Mouse (Mus musculus) neural tube, embryonic 14.5 days (tissue): ENCODE results near the gene Cgnl1. TPM values are rescaled to one million over a fixed set of nuclear protein-coding genes. Genes with fewer than 3 reads are reported as not detected.

ENCODE experiments used
- ATAC-seq: fragments of 200-750 bp; cut with Nextera tagmentation; 2 replicates; pipeline ENCODE4 v1.8.0; 2017; ENCODE audit warnings: low read depth, mild to moderate bottlenecking, moderate TSS enrichment, moderate library complexity
- H3K27ac ChIP-seq: fragments of 300-500 bp; sonication (generic); 2 replicates; pipeline ENCODE4 v1.5.1; 2014; ENCODE audit warnings: low read depth, mild to moderate bottlenecking, control low read depth, low read length, moderate library complexity, mixed read lengths
- H3K27me3 ChIP-seq: fragments of 300-500 bp; sonication (generic); 2 replicates; pipeline ENCODE4 v1.6.1; 2014; ENCODE audit warnings: low read length; ENCODE audit not compliant: control insufficient read depth, insufficient read depth
- H3K36me3 ChIP-seq: fragments of 300-500 bp; sonication (generic); 2 replicates; pipeline ENCODE4 v1.6.1; 2014; ENCODE audit warnings: low read length, mixed read lengths; ENCODE audit not compliant: control insufficient read depth, insufficient read depth
- H3K4me1 ChIP-seq: fragments of 300-500 bp; sonication (generic); 2 replicates; pipeline ENCODE4 v1.6.1; 2014; ENCODE audit warnings: low read length; ENCODE audit not compliant: control insufficient read depth, insufficient read depth
- H3K4me2 ChIP-seq: fragments of 300-500 bp; sonication (generic); 2 replicates; pipeline ENCODE4 v1.6.1; 2014; ENCODE audit warnings: mild to moderate bottlenecking, low read depth, low read length, control low read depth
- H3K4me3 ChIP-seq: fragments of 300-500 bp; sonication (generic); 2 replicates; pipeline ENCODE4 v1.5.1; 2014; ENCODE audit warnings: low read depth, low read length, control low read depth, mixed read lengths
- H3K9ac ChIP-seq: fragments of 300-500 bp; sonication (generic); replicated peaks from 2 replicates; pipeline ENCODE4 v1.6.1; 2014; ENCODE audit warnings: low read depth, mild to moderate bottlenecking, control low read depth, low read length, mixed read lengths
- H3K9me3 ChIP-seq: fragments of 300-500 bp; sonication (generic); 2 replicates; pipeline ENCODE4 v1.6.1; 2016; ENCODE audit warnings: low read length; ENCODE audit not compliant: control insufficient read depth
- whole genome bisulfite sequencing: fragments of 180-500 bp; shearing (Covaris S2); extraction: QIAGEN DNeasy Blood & Tissue Kit; methylation state at CpG from one replicate; pipeline ENCODE4 v1.1.7; 2014; 5-methylcytosine and 5-hydroxymethylcytosine counted together
- polyA plus RNA-seq: library from polyadenylated mRNA; unstranded; fragments of >200 nt; fragmentation: Nextera tagmentation; extraction: Ambion mirVana; gene quantifications from 2 replicates; pipeline ENCODE4 v1.2.1, GENCODE M21; 2014

The Cgnl1 gene
- polyA plus RNA-seq, 1 experiment from 2014 or later, result 2.5 TPM

DNA sequence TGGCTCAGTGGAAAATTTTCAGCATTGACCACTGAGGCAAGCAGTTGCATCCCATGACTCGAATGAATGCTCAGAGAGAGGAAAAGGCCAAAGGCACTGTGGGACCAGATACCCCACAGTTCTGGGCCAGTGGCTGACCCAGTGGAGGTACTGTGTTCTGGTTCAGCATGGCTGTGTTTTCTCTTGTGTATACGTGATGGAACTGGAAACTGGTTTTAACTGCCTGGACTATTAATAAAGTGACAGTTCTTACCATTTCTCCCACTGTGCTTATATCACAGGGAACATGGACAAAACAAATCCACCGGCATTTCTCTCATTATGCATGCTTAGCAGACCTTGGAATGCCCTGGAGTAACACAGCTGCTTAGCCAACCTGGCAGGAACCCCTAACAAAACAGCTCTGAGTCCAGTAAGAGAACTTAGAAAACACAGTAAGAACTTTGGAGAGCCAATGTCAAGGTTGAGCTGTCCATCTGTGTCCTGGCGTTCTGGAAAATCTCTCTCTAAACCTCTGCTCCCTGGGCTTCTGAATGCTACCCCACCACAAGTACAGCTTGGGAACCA lies 131.0 kb downstream of the Cgnl1 start:
- H3K4me2 ChIP-seq, result no peak overlapping the region
- no peaks in the 10 kb centered on the region for H3K27me3 ChIP-seq
- H3K4me3 ChIP-seq, result no peak overlapping the region
- H3K9ac ChIP-seq, result no peak overlapping the region
- H3K4me1 ChIP-seq, result peaks cover 9% of the 10 kb centered on the region; the same call in 1 of the 2 replicates
- whole genome bisulfite sequencing, result 81% methylated on average over 4 of the region's 4 CpGs
- H3K9me3 ChIP-seq, result no peaks in the 10 kb centered on the region
- no peaks in the 10 kb centered on the region for H3K36me3 ChIP-seq
- no peak overlapping the region for H3K27ac ChIP-seq
- ATAC-seq, result no peak

DNA sequence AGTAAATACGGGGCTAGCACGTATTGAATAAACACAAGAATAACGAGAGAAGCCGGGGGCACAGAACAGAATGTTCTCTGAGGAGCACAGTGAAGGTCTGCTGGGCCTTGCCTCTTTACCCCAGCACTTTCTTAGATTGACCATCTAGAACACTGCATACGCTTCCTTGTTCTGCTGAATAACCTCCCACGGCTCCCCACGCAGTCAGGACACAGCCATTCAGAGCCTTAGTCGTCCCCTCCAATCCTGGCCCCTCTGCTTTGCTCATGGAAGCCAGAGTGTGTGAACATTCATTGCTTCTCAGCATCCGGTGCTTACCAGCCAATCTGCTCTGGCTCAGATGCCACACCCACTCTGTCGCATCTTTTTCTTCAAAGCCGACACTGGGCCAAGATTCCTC lies 133.2 kb downstream of the Cgnl1 start:
- Histone ChIP-seq H3K27ac (no peak overlapping the region), H3K9ac (no peak overlapping the region), H3K9me3 (no peaks in the 10 kb centered on the region), H3K4me1 (peaks cover 9% of the 10 kb centered on the region; the same call in 1 of the 2 replicates), H3K36me3 (no peaks in the 10 kb centered on the region), H3K27me3 (no peaks in the 10 kb centered on the region), H3K4me2 (no peak overlapping the region), H3K4me3 (no peak overlapping the region)
- ATAC-seq, result no peak
- 72% methylated on average over 11 of the region's 11 CpGs for WGBS

DNA sequence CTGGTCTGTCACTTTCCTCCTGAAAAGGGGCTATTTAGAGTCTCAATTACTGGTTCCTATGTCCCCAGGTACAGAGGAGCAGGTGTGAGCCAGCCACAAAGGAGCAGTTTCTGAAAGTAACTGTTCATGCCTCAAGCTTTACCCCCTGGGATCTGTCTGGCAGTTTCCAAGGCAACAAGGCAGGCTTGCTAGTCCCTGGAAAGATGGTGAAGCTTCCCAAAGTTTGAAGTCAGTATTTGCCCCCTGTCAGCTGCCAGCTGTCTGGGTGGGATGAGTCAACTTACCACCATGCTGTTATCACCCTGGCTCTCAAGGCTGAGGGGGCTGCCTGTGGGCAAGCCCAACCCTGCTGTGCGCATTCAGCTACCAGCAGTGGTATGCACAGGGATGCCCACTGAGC lies 134.5 kb downstream of the Cgnl1 start:
- Histone ChIP-seq H3K4me2 (no peak overlapping the region), H3K9ac (no peak overlapping the region), H3K36me3 (no peaks in the 10 kb centered on the region), H3K9me3 (no peaks in the 10 kb centered on the region), H3K27ac (no peak overlapping the region), H3K4me3 (no peak overlapping the region), H3K27me3 (no peaks in the 10 kb centered on the region), H3K4me1 (peaks cover 9% of the 10 kb centered on the region; the same call in 1 of the 2 replicates)
- peak; percentile 74; the same call in 1 of the 2 replicates for ATAC-seq
- WGBS, result 76% methylated on average over 1 of the region's 1 CpGs

DNA sequence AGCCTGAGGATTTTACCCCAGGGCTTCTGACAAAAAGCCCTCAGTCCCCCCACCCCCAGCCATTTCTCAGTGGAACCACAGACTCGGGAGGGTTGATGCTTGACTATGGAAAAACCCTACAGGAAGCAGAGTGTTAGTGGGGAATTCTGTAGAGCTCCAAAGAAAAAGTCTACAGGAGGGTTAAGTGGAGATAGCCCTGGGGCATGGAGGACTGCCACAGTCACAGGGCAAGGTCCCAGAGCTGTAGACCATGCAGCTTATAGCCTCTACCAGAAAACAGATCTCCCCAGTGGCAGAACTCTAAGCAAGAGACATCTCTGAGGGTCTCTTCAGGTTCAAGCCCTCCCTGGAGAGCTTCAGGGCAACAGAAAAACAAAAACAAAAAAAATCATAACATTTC lies 135.8 kb downstream of the Cgnl1 start:
- Histone ChIP-seq H3K9me3 (no peaks in the 10 kb centered on the region), H3K36me3 (no peaks in the 10 kb centered on the region), H3K4me3 (no peak overlapping the region), H3K9ac (no peak overlapping the region), H3K4me2 (no peak overlapping the region), H3K4me1 (peaks cover 9% of the 10 kb centered on the region; the same call in 1 of the 2 replicates), H3K27ac (no peak overlapping the region), H3K27me3 (no peaks in the 10 kb centered on the region)
- 79% methylated on average over 1 of the region's 1 CpGs for WGBS
- ATAC-seq, result no peak

DNA sequence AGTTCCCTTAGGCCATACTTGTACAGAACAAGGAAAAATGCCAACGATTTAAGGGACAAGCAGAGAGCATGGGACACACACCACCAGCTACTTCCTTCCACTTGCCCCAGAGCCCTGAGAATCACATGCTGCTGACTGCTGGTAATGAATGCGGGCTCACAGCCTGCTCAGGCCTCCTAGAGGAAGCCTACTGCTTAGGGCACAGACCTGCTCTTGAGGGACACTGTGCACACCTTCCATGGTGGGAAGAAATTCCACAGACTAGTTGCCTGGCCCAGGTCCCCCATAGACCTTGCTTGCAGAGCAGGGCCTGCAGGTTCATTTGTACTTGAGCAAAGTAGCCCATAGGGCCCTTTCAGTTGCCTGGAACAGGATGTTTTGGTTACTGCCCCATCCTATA lies 136.5 kb downstream of the Cgnl1 start:
- Histone ChIP-seq H3K36me3 (no peaks in the 10 kb centered on the region), H3K4me3 (no peak overlapping the region), H3K27me3 (no peaks in the 10 kb centered on the region), H3K9me3 (no peaks in the 10 kb centered on the region), H3K4me2 (no peak overlapping the region), H3K27ac (no peak overlapping the region), H3K9ac (no peak overlapping the region), H3K4me1 (peaks cover 9% of the 10 kb centered on the region; the same call in 1 of the 2 replicates)
- no peak for ATAC-seq
- 93% methylated on average over 2 of the region's 2 CpGs for WGBS

DNA sequence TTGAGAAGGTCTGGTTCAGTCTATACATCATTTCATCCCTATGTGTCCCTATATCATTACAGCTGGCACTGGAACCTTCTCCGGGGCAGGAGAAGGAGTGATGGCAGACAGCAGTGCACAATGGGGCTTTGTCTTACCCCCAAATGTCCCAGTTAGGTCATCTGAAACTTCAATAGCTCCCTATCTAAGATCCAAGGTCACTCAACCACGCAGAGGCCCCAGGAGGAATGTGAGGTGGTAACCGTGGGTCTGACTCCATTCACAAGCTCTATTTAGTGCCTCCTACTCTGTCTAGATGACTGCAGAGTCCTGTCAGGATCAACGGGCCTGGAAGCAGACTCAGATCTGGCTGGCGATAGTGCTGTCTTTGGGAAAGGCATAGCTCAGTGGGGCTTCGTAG lies 142.5 kb downstream of the Cgnl1 start:
- no peaks in the 10 kb centered on the region for H3K9me3 ChIP-seq
- 54% methylated on average over 6 of the region's 6 CpGs for WGBS
- no peak for ATAC-seq
- H3K27ac ChIP-seq, result no peak overlapping the region
- H3K36me3 ChIP-seq, result no peaks in the 10 kb centered on the region
- no peak overlapping the region for H3K4me3 ChIP-seq
- no peaks in the 10 kb centered on the region for H3K27me3 ChIP-seq
- H3K4me1 ChIP-seq, result no peaks in the 10 kb centered on the region
- no peak overlapping the region for H3K4me2 ChIP-seq
- H3K9ac ChIP-seq, result no peak overlapping the region

DNA sequence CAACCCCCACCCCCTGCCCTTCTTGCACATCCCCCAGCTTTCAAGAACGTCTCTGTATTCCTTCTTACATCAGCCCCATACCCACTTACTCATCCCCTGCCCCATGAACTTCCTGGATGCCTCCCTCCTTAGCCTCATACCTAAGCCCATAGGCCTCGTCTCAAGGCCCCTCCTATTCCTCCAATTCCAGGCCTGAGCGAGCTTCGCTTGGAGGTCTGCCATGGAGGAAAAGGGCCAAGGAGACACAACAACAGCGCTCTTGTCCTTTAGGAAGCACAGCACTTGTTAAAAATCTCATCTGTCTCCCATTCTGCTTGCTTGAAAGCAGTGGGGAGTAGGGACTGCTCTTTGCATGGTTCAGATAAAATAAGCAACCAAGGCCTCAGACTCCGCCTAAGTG lies 143.1 kb downstream of the Cgnl1 start:
- ATAC-seq, result no peak
- 74% methylated on average over 6 of the region's 6 CpGs for WGBS
- Histone ChIP-seq H3K27ac (no peak overlapping the region), H3K9ac (no peak overlapping the region), H3K4me2 (no peak overlapping the region), H3K9me3 (no peaks in the 10 kb centered on the region), H3K27me3 (no peaks in the 10 kb centered on the region), H3K36me3 (no peaks in the 10 kb centered on the region), H3K4me3 (no peak overlapping the region), H3K4me1 (no peaks in the 10 kb centered on the region)

DNA sequence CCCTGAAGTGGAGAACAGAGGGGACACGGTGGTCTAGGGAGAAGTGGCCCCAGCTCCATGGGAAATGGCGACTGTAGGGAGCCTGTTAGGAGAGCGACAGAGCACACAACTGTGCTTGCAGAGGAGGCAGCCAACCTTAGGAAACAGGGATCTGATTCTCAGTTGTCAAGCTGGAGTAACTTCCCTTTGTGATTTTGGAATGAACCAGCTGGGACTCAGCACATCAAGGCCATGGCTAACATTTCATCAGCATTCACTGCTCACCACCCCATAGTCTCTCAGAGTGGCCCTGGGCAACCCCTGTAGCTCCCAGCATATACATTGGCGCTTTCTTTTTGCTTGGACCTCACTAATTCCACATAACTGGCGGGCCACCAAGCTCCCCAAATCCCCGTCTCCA lies 145.4 kb downstream of the Cgnl1 start:
- H3K4me1 ChIP-seq, result no peaks in the 10 kb centered on the region
- H3K4me3 ChIP-seq, result no peak overlapping the region
- H3K27me3 ChIP-seq, result no peaks in the 10 kb centered on the region
- H3K4me2 ChIP-seq, result no peak overlapping the region
- no peak overlapping the region for H3K27ac ChIP-seq
- H3K36me3 ChIP-seq, result no peaks in the 10 kb centered on the region
- no peak overlapping the region for H3K9ac ChIP-seq
- 87% methylated on average over 6 of the region's 6 CpGs for WGBS
- no peak for ATAC-seq
- no peaks in the 10 kb centered on the region for H3K9me3 ChIP-seq

DNA sequence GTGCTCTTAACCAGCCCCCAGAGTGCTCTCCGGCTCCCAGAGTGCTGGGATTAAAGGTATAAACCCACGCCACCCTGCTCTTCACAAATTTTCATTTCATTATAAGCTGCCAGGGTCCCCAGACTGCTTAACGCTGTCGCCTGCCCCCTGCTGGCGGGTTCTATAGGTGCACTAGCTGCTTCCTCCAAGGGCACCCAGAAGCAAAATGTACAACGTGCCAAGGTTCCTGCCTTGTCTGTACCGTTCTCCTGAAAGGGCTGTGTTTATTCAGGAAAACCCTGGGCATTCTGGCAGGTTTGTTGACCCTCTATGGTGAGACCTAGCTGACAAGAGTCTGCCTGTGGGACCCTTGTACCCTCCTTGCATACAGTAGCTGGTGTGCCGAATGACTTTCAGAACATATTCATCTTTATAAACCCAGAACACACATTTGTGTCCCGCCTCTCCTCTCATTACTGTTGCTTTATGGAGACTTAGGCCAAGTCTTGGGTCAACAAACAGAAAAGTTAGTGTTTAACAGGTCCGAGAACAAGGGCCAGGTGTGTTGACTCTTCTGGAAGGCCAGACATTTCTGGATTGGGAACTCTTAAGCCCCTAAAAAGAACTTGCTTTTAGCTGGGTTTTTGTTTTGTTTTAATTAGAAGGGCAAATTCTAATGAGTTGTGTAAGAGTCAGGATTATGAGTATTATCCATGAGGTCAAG lies 146.5 kb downstream of the Cgnl1 start:
- Histone ChIP-seq H3K27ac (no peak overlapping the region), H3K9ac (no peak overlapping the region), H3K4me1 (no peaks in the 10 kb centered on the region), H3K4me3 (no peak overlapping the region), H3K4me2 (no peak overlapping the region), H3K36me3 (no peaks in the 10 kb centered on the region), H3K9me3 (no peaks in the 10 kb centered on the region), H3K27me3 (no peaks in the 10 kb centered on the region)
- 50% methylated on average over 10 of the region's 10 CpGs for WGBS
- ATAC-seq, result no peak
